Mouse (Mus musculus) ES-E14 (cell line): Measurements from ENCODE around the gene Col3a1. TPM values are rescaled to one million over a fixed set of nuclear protein-coding genes. Genes with fewer than 3 reads are reported as not detected.

Source experiments
- DNase-seq: peaks from one replicate; pipeline ENCODE4 v3.0.0-alpha.2; 2013; ENCODE audit warnings: low read depth, low spot score
- H3K27ac ChIP-seq: 2 replicates; pipeline ENCODE4 v1.5.1; 2012; ENCODE audit warnings: low read depth, mild to moderate bottlenecking, low read length, moderate library complexity, mixed read lengths; ENCODE audit not compliant: poor library complexity, insufficient read depth, severe bottlenecking
- H3K36me3 ChIP-seq: 2 replicates; pipeline ENCODE4 v1.6.1; 2012; ENCODE audit warnings: mild to moderate bottlenecking, low read length, moderate library complexity, mixed read lengths; ENCODE audit not compliant: control insufficient read depth, poor library complexity, insufficient read depth, severe bottlenecking
- H3K4me1 ChIP-seq, 2 experiments: fragments of 150-350 bp in 1 of 2; sonication (generic) in 1 of 2; 2 replicates each; pipeline ENCODE4 v1.6.1; 2012; ENCODE audit warnings: low read length in 2 of 2, mild to moderate bottlenecking in 1 of 2, mixed read lengths in 1 of 2; ENCODE audit not compliant: control insufficient read depth in 2 of 2, insufficient read depth in 2 of 2, poor library complexity in 1 of 2
- H3K4me3 ChIP-seq, 2 experiments: fragments of 150-350 bp in 1 of 2; sonication (generic) in 1 of 2; 2 replicates each; pipeline ENCODE4 v1.5.1; 2012; ENCODE audit warnings: low read length in 2 of 2, low read depth in 1 of 2, mild to moderate bottlenecking in 1 of 2, mixed read lengths in 1 of 2; ENCODE audit not compliant: insufficient read depth in 1 of 2, poor library complexity in 1 of 2, severe bottlenecking in 1 of 2
- H3K9ac ChIP-seq: 2 replicates; pipeline ENCODE4 v1.6.1; 2012; ENCODE audit warnings: low read depth, mild to moderate bottlenecking, low read length, mixed read lengths; ENCODE audit not compliant: poor library complexity, insufficient read depth, severe bottlenecking
- H3K9me3 ChIP-seq: fragments of 150-350 bp; sonication (generic); 2 replicates; pipeline ENCODE4 v1.6.1; 2012; ENCODE audit warnings: low read depth, mild to moderate bottlenecking, low read length; ENCODE audit not compliant: control insufficient read depth, insufficient read depth
- CHD2 ChIP-seq: IDR thresholded peaks from 2 replicates; pipeline ENCODE4 v1.6.1; 2014; ENCODE audit warnings: mild to moderate bottlenecking, low read depth, low read length, inconsistent platforms
- HCFC1 ChIP-seq: IDR thresholded peaks from 2 replicates; pipeline ENCODE4 v1.6.1; 2012; ENCODE audit warnings: low read length, inconsistent platforms, borderline replicate concordance; ENCODE audit not compliant: insufficient read depth
- MAFK ChIP-seq: IDR thresholded peaks from 2 replicates; pipeline ENCODE4 v1.6.1; 2014; ENCODE audit warnings: mild to moderate bottlenecking, low read depth, low read length, inconsistent platforms; ENCODE audit not compliant: insufficient read depth
- ZC3H11A ChIP-seq: IDR thresholded peaks from 2 replicates; pipeline ENCODE4 v1.6.1; 2012; ENCODE audit warnings: low read depth, mild to moderate bottlenecking, inconsistent platforms, low read length, borderline replicate concordance
- ZNF384 ChIP-seq: IDR thresholded peaks from 2 replicates; pipeline ENCODE4 v1.6.1; 2012; ENCODE audit warnings: low read depth, low read length, inconsistent platforms
- in situ Hi-C, 2 experiments: fragments of 600-800 bp; cut with MboI; formaldehyde crosslinking; loops; one replicate each; pipeline ENCODE4 v1.15.1; 2025; ENCODE audit warnings: low sequenced_read_pairs in 2 of 2, inconsistent platforms in 1 of 2; ENCODE audit not compliant: unreplicated experiment in 2 of 2
- total RNA-seq: library from RNA; depleted of rRNA; stranded (reverse); fragments of 300-350 nt; gene quantifications from 2 replicates; pipeline ENCODE4 v1.2.3, GENCODE M21; 2012

Col3a1 gene
- total RNA-seq, 1 experiment: 46.2 TPM

GRCm38 (mm10) chr1:45329149-45329548 lies 17.8 kb downstream of the Col3a1 start:
- no peak overlapping the region for H3K9ac ChIP-seq
- H3K4me1 ChIP-seq: no peaks in the 10 kb centered on the region
- in situ Hi-C loops: no loop called here
- H3K9me3 ChIP-seq: no peaks in the 10 kb centered on the region
- H3K4me3 ChIP-seq: no peak overlapping the region
- TF ChIP-seq MAFK (peak; percentile 76), ZNF384 (no peak)
- DNase-seq: no peak
- H3K27ac ChIP-seq: no peak overlapping the region
- no peaks in the 10 kb centered on the region for H3K36me3 ChIP-seq

DNA sequence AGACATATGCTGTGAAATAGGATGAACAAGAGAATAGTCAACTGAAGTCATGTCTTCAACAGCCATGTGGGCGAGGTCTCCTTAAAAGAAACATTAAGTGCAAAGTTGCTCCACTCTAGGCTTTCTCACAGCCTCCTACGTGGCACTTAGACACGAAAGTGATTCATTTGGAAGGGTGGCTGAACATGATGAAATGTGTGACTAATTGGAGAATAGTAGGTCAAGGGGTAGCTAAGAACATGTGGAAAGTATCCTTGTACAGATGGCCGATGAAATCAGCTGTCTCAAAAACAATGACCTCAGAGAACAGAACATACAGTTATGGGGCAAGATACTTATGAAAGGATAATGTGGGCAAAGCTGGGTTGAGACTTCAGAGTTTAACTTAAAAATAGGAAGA lies 44.6 kb downstream of the Col3a1 start:
- no peak overlapping the region for H3K4me3 ChIP-seq
- peaks cover 3 to 18% of the 10 kb centered on the region in 2 experiments for H3K4me1 ChIP-seq
- in situ Hi-C loops: no loop called here
- no peak overlapping the region for H3K9ac ChIP-seq
- H3K9me3 ChIP-seq: no peaks in the 10 kb centered on the region
- DNase-seq: no peak
- no peak overlapping the region for H3K27ac ChIP-seq
- no peaks in the 10 kb centered on the region for H3K36me3 ChIP-seq
- TF ChIP-seq ZNF384 (no peak), MAFK (no peak), CHD2 (no peak), ZC3H11A (no peak), HCFC1 (no peak)

DNA sequence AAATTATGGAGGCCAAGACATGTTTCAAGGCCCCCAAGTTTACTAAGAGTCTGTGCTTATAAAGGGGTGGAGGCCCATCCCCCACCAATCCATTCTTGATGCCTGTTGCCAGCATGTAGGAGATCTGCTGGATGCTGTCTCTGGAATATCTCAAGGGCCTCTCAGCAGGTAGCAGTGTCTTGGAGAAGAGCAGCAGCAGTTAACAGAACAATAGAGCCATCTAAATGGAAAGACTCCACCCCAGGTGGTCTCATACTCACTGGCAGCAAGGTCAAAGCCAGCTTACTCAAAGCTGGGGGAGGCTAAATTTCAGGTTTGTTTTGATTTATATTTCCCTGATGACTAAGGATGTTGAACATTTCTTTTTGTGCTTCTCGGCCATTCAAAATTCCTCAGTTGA lies 46.7 kb downstream of the Col3a1 start:
- peak; percentile 66 for DNase-seq
- Histone ChIP-seq H3K4me1 (peaks cover 3 to 18% of the 10 kb centered on the region in 2 experiments), H3K36me3 (no peaks in the 10 kb centered on the region), H3K4me3 (no peak overlapping the region), H3K9me3 (no peaks in the 10 kb centered on the region), H3K27ac (no peak overlapping the region; the same call in 1 of the 2 replicates), H3K9ac (no peak overlapping the region)
- in situ Hi-C loops: no loop called here
- TF ChIP-seq CHD2 (peak; percentile 71), HCFC1 (no peak), ZNF384 (no peak)

GRCm38 (mm10) chr1:45359147-45359546 lies 47.8 kb downstream of the Col3a1 start:
- H3K4me1 ChIP-seq: peaks cover 3 to 18% of the 10 kb centered on the region in 2 experiments
- no peak overlapping the region for H3K4me3 ChIP-seq
- no peak for DNase-seq
- TF ChIP-seq ZNF384 (no peak), ZC3H11A (no peak)
- H3K9me3 ChIP-seq: no peaks in the 10 kb centered on the region
- H3K36me3 ChIP-seq: no peaks in the 10 kb centered on the region
- H3K9ac ChIP-seq: no peak overlapping the region
- no peak overlapping the region for H3K27ac ChIP-seq
- in situ Hi-C loops: no loop called here

- no peak overlapping the region for H3K4me3 ChIP-seq
- no peaks in the 10 kb centered on the region for H3K36me3 ChIP-seq
- H3K9ac ChIP-seq: no peak overlapping the region
- no peak overlapping the region for H3K27ac ChIP-seq
- no peaks in the 10 kb centered on the region for H3K9me3 ChIP-seq
- peaks cover 3 to 18% of the 10 kb centered on the region in 2 experiments for H3K4me1 ChIP-seq
- TF ChIP-seq CHD2 (no peak), ZC3H11A (no peak), ZNF384 (no peak)
- DNase-seq: no peak
- in situ Hi-C loops: no loop called here
These were observed 48.3 kb downstream of the Col3a1 start for GRCm38 (mm10) chr1:45359673-45360072.
